Comparison of ENCODE assay signal across 9 mouse cellular contexts in genomic region chr10:118155932-118156331, GRCm38 (mm10). TPM values are rescaled to one million over a fixed set of nuclear protein-coding genes. Genes with fewer than 3 reads are reported as not detected.
DNase-seq lines count a peak whose midpoint lies in the region; ATAC-seq and TF ChIP-seq lines count a peak whose summit lies in the region.
"Had no signal": no experiment of that assay in that cellular context is flagged by ENCODE, and none has a peak within 500 bp of the region (broad histone marks: within the 10 kb centered on the region; RNA-seq: fewer than 3 reads in every experiment).

No protein-coding gene starts in this region.

- peak; percentile 36 for DNase-seq in hindbrain, embryonic 11.5 days (ENCODE audit: low spot score)
- peak; percentile 81 for DNase-seq in lung, embryonic 14.5 days
- no peak for DNase-seq in lung, postnatal 25 days (ENCODE audit: low spot score)
- peak; percentile 87 for DNase-seq in MN1 (ENCODE audit: low spot score)
- DNase-seq in retina, embryonic 14.5 days (ENCODE audit: low spot score): peak; percentile 77
- DNase-seq in natural killer cell, adult 2 months (ENCODE audit: low spot score in 2 of 2): no peak

- H3K9ac ChIP-seq in hindbrain, embryonic 11.5 days (ENCODE audit: low read depth, low read length): no peak overlapping the region
- no peak overlapping the region for H3K9ac ChIP-seq in hindbrain, embryonic 13.5 days
- H3K9ac ChIP-seq in lung, embryonic 14.5 days: no peak overlapping the region
- H3K9ac ChIP-seq: forebrain, embryonic 12.5 days had no signal

- no peaks in the 10 kb centered on the region for H3K9me3 ChIP-seq in hindbrain, embryonic 11.5 days (ENCODE audit: control insufficient read depth, low read length)
- H3K9me3 ChIP-seq in hindbrain, embryonic 13.5 days: no peaks in the 10 kb centered on the region
- no peaks in the 10 kb centered on the region for H3K9me3 ChIP-seq in lung, embryonic 14.5 days (ENCODE audit: low read depth, low read length)
- H3K9me3 ChIP-seq: forebrain, embryonic 12.5 days had no signal

- H3K4me2 ChIP-seq in hindbrain, embryonic 11.5 days (replicated peaks; ENCODE audit: low read depth, low read length): no peak overlapping the region
- H3K4me2 ChIP-seq in hindbrain, embryonic 13.5 days: no peak overlapping the region
- no peak overlapping the region for H3K4me2 ChIP-seq in lung, embryonic 14.5 days
- H3K4me2 ChIP-seq: forebrain, embryonic 12.5 days had no signal

- H3K36me3 ChIP-seq in hindbrain, embryonic 11.5 days (ENCODE audit: control insufficient read depth, insufficient read depth, low read length): peaks cover 14% of the 10 kb centered on the region
- H3K36me3 ChIP-seq in hindbrain, embryonic 13.5 days: peaks cover 62% of the 10 kb centered on the region
- peaks cover 50% of the 10 kb centered on the region for H3K36me3 ChIP-seq in lung, embryonic 14.5 days (ENCODE audit: insufficient read depth)

- no peak overlapping the region for H3K27ac ChIP-seq in hindbrain, embryonic 11.5 days (ENCODE audit: low read depth, low read length)
- H3K27ac ChIP-seq in hindbrain, embryonic 13.5 days: no peak overlapping the region
- no peak overlapping the region for H3K27ac ChIP-seq in lung, embryonic 14.5 days (ENCODE audit: low read depth)
- H3K27ac ChIP-seq: forebrain, embryonic 12.5 days had no signal

- no peak overlapping the region for H3K4me3 ChIP-seq in hindbrain, embryonic 11.5 days (ENCODE audit: low read depth, low read length)
- no peak overlapping the region for H3K4me3 ChIP-seq in hindbrain, embryonic 13.5 days
- H3K4me3 ChIP-seq in lung, embryonic 14.5 days (ENCODE audit: low read depth, low read length): no peak overlapping the region
- H3K4me3 ChIP-seq: forebrain, embryonic 12.5 days had no signal

- no peaks in the 10 kb centered on the region for H3K27me3 ChIP-seq in hindbrain, embryonic 11.5 days (ENCODE audit: control insufficient read depth, insufficient read depth, low read length)
- H3K27me3 ChIP-seq in hindbrain, embryonic 13.5 days: no peaks in the 10 kb centered on the region
- no peaks in the 10 kb centered on the region for H3K27me3 ChIP-seq in lung, embryonic 14.5 days (ENCODE audit: insufficient read depth, low read length)
- H3K27me3 ChIP-seq: forebrain, embryonic 12.5 days had no signal

- TF ChIP-seq CTCF in lung, embryonic 14.5 days (IDR thresholded peaks at IDR 0.05; ENCODE audit: low read depth): no peak; the same call in 1 of the 2 replicates

- ATAC-seq in hindbrain, embryonic 11.5 days (ENCODE audit: low FRiP score): no peak
- no peak for ATAC-seq in hindbrain, embryonic 13.5 days (ENCODE audit: low FRiP score)
- ATAC-seq in lung, embryonic 14.5 days (ENCODE audit: insufficient read depth): no peak

- no peaks in the 10 kb centered on the region for H3K4me1 ChIP-seq in hindbrain, embryonic 11.5 days (replicated peaks; ENCODE audit: control insufficient read depth, insufficient read depth, low read length)
- no peaks in the 10 kb centered on the region for H3K4me1 ChIP-seq in hindbrain, embryonic 13.5 days (replicated peaks)
- H3K4me1 ChIP-seq in lung, embryonic 14.5 days (ENCODE audit: insufficient read depth): no peaks in the 10 kb centered on the region
- H3K4me1 ChIP-seq: forebrain, embryonic 12.5 days had no signal

RNA-seq across cellular contexts. Expression of gene Mdm1, which starts 14.3 kb away (rescaled TPM):
- 57.3 and 62.2 TPM in 2 replicates for polyA plus RNA-seq in hindbrain, embryonic 11.5 days (2014; fragmentation: Nextera tagmentation; extraction: Ambion mirVana)
- polyA plus RNA-seq in hindbrain, embryonic 13.5 days (2015; fragmentation: Nextera tagmentation; extraction: Ambion mirVana): 36.6 and 37.1 TPM in 2 replicates
- 38.0 and 40.3 TPM in 2 replicates for polyA plus RNA-seq in lung, embryonic 14.5 days (2014; fragmentation: Nextera tagmentation; extraction: Ambion mirVana)

RNA-seq across cellular contexts. Expression of gene Il22, which starts 48.8 kb away (rescaled TPM):
- polyA plus RNA-seq in hindbrain, embryonic 11.5 days (2014; fragmentation: Nextera tagmentation; extraction: Ambion mirVana): not detected in 2 replicates
- polyA plus RNA-seq in hindbrain, embryonic 13.5 days (2015; fragmentation: Nextera tagmentation; extraction: Ambion mirVana): not detected in 2 replicates
- not detected in 2 replicates for polyA plus RNA-seq in lung, embryonic 14.5 days (2014; fragmentation: Nextera tagmentation; extraction: Ambion mirVana)
- polyA plus RNA-seq: testis, adult 2 months had no signal

Comparison
In these comparisons a context has a peak if more than half of its experiments do, and no peak if none do; other contexts are left out.
1. DNase-seq: peak in hindbrain, embryonic 11.5 days (single experiment), lung, embryonic 14.5 days (single experiment), MN1 (single experiment) and retina, embryonic 14.5 days (single experiment); none in lung, postnatal 25 days (single experiment) and natural killer cell, adult 2 months (0 of 2).